Mouse (Mus musculus) embryonic facial prominence, embryonic 12.5 days (tissue): ENCODE data around the gene Cfap57. TPM values are rescaled to one million over a fixed set of nuclear protein-coding genes. Genes with fewer than 3 reads are reported as not detected.
A peak's percentile ranks its signal among the peaks of the same experiment; 100 is the strongest.

Experiments
- ATAC-seq: fragments of 200-750 bp; cut with Nextera tagmentation; 2 replicates; pipeline ENCODE4 v1.8.0; 2017; ENCODE audit not compliant: insufficient number of reproducible peaks, insufficient read depth, low FRiP score, low TSS enrichment
- H3K27ac ChIP-seq: fragments of 300-500 bp; sonication (generic); 2 replicates; pipeline ENCODE4 v1.5.1; 2016; ENCODE audit warnings: mild to moderate bottlenecking
- H3K27me3 ChIP-seq: fragments of 300-500 bp; sonication (generic); 2 replicates; pipeline ENCODE4 v1.6.1; 2016; ENCODE audit warnings: mild to moderate bottlenecking, moderate library complexity
- H3K36me3 ChIP-seq: fragments of 300-500 bp; sonication (generic); 2 replicates; pipeline ENCODE4 v1.6.1; 2016; ENCODE audit warnings: mild to moderate bottlenecking
- H3K4me1 ChIP-seq: fragments of 300-500 bp; sonication (generic); 2 replicates; pipeline ENCODE4 v1.6.1; 2016
- H3K4me2 ChIP-seq: fragments of 300-500 bp; sonication (generic); replicated peaks from 2 replicates; pipeline ENCODE4 v1.6.1; 2016; ENCODE audit warnings: mild to moderate bottlenecking, moderate library complexity
- H3K4me3 ChIP-seq: fragments of 300-500 bp; sonication (generic); 2 replicates; pipeline ENCODE4 v1.5.1; 2016; ENCODE audit warnings: mild to moderate bottlenecking
- H3K9ac ChIP-seq: fragments of 300-500 bp; sonication (generic); 2 replicates; pipeline ENCODE4 v1.6.1; 2016; ENCODE audit warnings: mild to moderate bottlenecking, moderate library complexity
- H3K9me3 ChIP-seq: fragments of 300-500 bp; sonication (generic); 2 replicates; pipeline ENCODE4 v1.6.1; 2016; ENCODE audit warnings: mild to moderate bottlenecking, moderate library complexity
- WGBS: fragments of 180-500 bp; shearing (Covaris S2); methylation state at CpG from one replicate; pipeline ENCODE4 v1.1.7; 2016; 5-methylcytosine and 5-hydroxymethylcytosine counted together
- polyA plus RNA-seq: library from polyadenylated mRNA; unstranded; fragments of >200 nt; fragmentation: Nextera tagmentation; extraction: Ambion mirVana; gene quantifications from 2 replicates; pipeline ENCODE4 v1.2.1, GENCODE M21; 2016

Gene Cfap57
- polyA plus RNA-seq, 1 experiment from 2014 or later = 0.46 TPM

- H3K27ac ChIP-seq = no peak overlapping the region
- no peak overlapping the region for H3K9ac ChIP-seq
- 8% methylated on average over 7 of the region's 7 CpGs for WGBS
- H3K4me1 ChIP-seq = peaks cover 2% of the 10 kb centered on the region; the same call in 1 of the 2 replicates
- H3K4me3 ChIP-seq = no peak overlapping the region
- no peak for ATAC-seq
- H3K36me3 ChIP-seq = no peaks in the 10 kb centered on the region
- no peaks in the 10 kb centered on the region for H3K27me3 ChIP-seq
- peak overlapping the region; percentile 11; the same call in 1 of the 2 replicates for H3K4me2 ChIP-seq
- H3K9me3 ChIP-seq = no peaks in the 10 kb centered on the region; the same call in 1 of the 2 replicates
Measured at GRCm38 (mm10) chr4:118589733-118590130, 30.8 kb downstream of the Cfap57 start.

GRCm38 (mm10) chr4:118589053-118589732 is 31.4 kb downstream of the Cfap57 start:
- ATAC-seq = no peak
- Histone ChIP-seq H3K4me2 (peak overlapping the region; percentile 11; the same call in 1 of the 2 replicates), H3K4me3 (no peak overlapping the region), H3K9ac (no peak overlapping the region), H3K27me3 (no peaks in the 10 kb centered on the region), H3K4me1 (peaks cover 2% of the 10 kb centered on the region; the same call in 1 of the 2 replicates), H3K9me3 (no peaks in the 10 kb centered on the region; the same call in 1 of the 2 replicates), H3K27ac (no peak overlapping the region), H3K36me3 (no peaks in the 10 kb centered on the region)
- WGBS = 67% methylated on average over 12 of the region's 12 CpGs

GRCm38 (mm10) chr4:118582629-118583028 is 37.9 kb downstream of the Cfap57 start:
- no peak for ATAC-seq
- H3K27me3 ChIP-seq = no peaks in the 10 kb centered on the region
- H3K4me3 ChIP-seq = no peak overlapping the region
- no peak overlapping the region for H3K4me2 ChIP-seq
- no peak overlapping the region for H3K9ac ChIP-seq
- H3K27ac ChIP-seq = no peak overlapping the region
- no peaks in the 10 kb centered on the region for H3K36me3 ChIP-seq
- WGBS = 90% methylated on average over 8 of the region's 8 CpGs
- H3K9me3 ChIP-seq = no peaks in the 10 kb centered on the region; the same call in 1 of the 2 replicates
- H3K4me1 ChIP-seq = no peaks in the 10 kb centered on the region

GRCm38 (mm10) chr4:118581508-118581907 is 39.1 kb downstream of the Cfap57 start:
- H3K9ac ChIP-seq = no peak overlapping the region
- H3K4me3 ChIP-seq = no peak overlapping the region
- no peak overlapping the region for H3K27ac ChIP-seq
- H3K36me3 ChIP-seq = no peaks in the 10 kb centered on the region
- H3K9me3 ChIP-seq = no peaks in the 10 kb centered on the region; the same call in 1 of the 2 replicates
- ATAC-seq = no peak
- H3K27me3 ChIP-seq = no peaks in the 10 kb centered on the region
- WGBS = 36% methylated on average over 11 of the region's 11 CpGs
- H3K4me2 ChIP-seq = no peak overlapping the region
- H3K4me1 ChIP-seq = no peaks in the 10 kb centered on the region

GRCm38 (mm10) chr4:118579313-118579712 is 41.3 kb downstream of the Cfap57 start:
- H3K4me1 ChIP-seq = no peaks in the 10 kb centered on the region
- H3K27ac ChIP-seq = no peak overlapping the region
- H3K27me3 ChIP-seq = no peaks in the 10 kb centered on the region
- no peaks in the 10 kb centered on the region for H3K9me3 ChIP-seq
- no peak overlapping the region for H3K9ac ChIP-seq
- 40% methylated on average over 13 of the region's 13 CpGs for whole genome bisulfite sequencing
- H3K4me3 ChIP-seq = no peak overlapping the region
- ATAC-seq = no peak
- H3K4me2 ChIP-seq = no peak overlapping the region
- H3K36me3 ChIP-seq = no peaks in the 10 kb centered on the region

GRCm38 (mm10) chr4:118576097-118576496 is 44.5 kb downstream of the Cfap57 start:
- Histone ChIP-seq H3K27me3 (no peaks in the 10 kb centered on the region), H3K27ac (no peak overlapping the region), H3K4me2 (no peak overlapping the region), H3K4me3 (no peak overlapping the region), H3K4me1 (no peaks in the 10 kb centered on the region), H3K9ac (no peak overlapping the region), H3K9me3 (no peaks in the 10 kb centered on the region), H3K36me3 (no peaks in the 10 kb centered on the region)
- 6% methylated on average over 6 of the region's 6 CpGs for WGBS
- ATAC-seq = no peak

- Histone ChIP-seq H3K9ac (no peak overlapping the region), H3K4me1 (no peaks in the 10 kb centered on the region), H3K36me3 (no peaks in the 10 kb centered on the region), H3K4me2 (no peak overlapping the region), H3K9me3 (no peaks in the 10 kb centered on the region), H3K27me3 (no peaks in the 10 kb centered on the region), H3K27ac (no peak overlapping the region), H3K4me3 (no peak overlapping the region)
- 82% methylated on average over 15 of the region's 15 CpGs for WGBS
- no peak for ATAC-seq
Measured at GRCm38 (mm10) chr4:118571441-118571840, 49.1 kb downstream of the Cfap57 start.

GRCm38 (mm10) chr4:118569320-118569719 is 51.3 kb downstream of the Cfap57 start:
- no peak for ATAC-seq
- no peak overlapping the region for H3K4me2 ChIP-seq
- 77% methylated on average over 23 of the region's 23 CpGs for WGBS

GRCm38 (mm10) chr4:118568709-118569108 is 51.9 kb downstream of the Cfap57 start:
- WGBS = 74% methylated on average over 10 of the region's 10 CpGs
- no peak overlapping the region for H3K4me2 ChIP-seq
- H3K4me1 ChIP-seq = no peaks in the 10 kb centered on the region
- no peak overlapping the region for H3K4me3 ChIP-seq
- no peak overlapping the region for H3K9ac ChIP-seq
- no peak for ATAC-seq
- no peaks in the 10 kb centered on the region for H3K9me3 ChIP-seq
- no peaks in the 10 kb centered on the region for H3K27me3 ChIP-seq
- H3K36me3 ChIP-seq = no peaks in the 10 kb centered on the region
- H3K27ac ChIP-seq = no peak overlapping the region

More at GRCm38 (mm10) chr4:118569320-118569719, 51.3 kb downstream of the Cfap57 start:
- Histone ChIP-seq H3K9me3 (no peaks in the 10 kb centered on the region), H3K4me1 (no peaks in the 10 kb centered on the region), H3K36me3 (no peaks in the 10 kb centered on the region), H3K27me3 (no peaks in the 10 kb centered on the region), H3K9ac (no peak overlapping the region), H3K4me3 (no peak overlapping the region), H3K27ac (no peak overlapping the region)

GRCm38 (mm10) chr4:118566161-118566676 is 54.4 kb downstream of the Cfap57 start:
- no peaks in the 10 kb centered on the region for H3K27me3 ChIP-seq
- no peaks in the 10 kb centered on the region for H3K4me1 ChIP-seq
- H3K36me3 ChIP-seq = no peaks in the 10 kb centered on the region
- ATAC-seq = no peak
- H3K27ac ChIP-seq = no peak overlapping the region
- no peak overlapping the region for H3K4me2 ChIP-seq
- no peak overlapping the region for H3K4me3 ChIP-seq
- no peaks in the 10 kb centered on the region for H3K9me3 ChIP-seq
- H3K9ac ChIP-seq = no peak overlapping the region
- 30% methylated on average over 7 of the region's 7 CpGs for WGBS

GRCm38 (mm10) chr4:118564926-118565279 is 55.7 kb downstream of the Cfap57 start:
- no peaks in the 10 kb centered on the region for H3K36me3 ChIP-seq
- ATAC-seq = no peak
- no peak overlapping the region for H3K9ac ChIP-seq
- H3K9me3 ChIP-seq = no peaks in the 10 kb centered on the region
- WGBS = 61% methylated on average over 3 of the region's 3 CpGs
- H3K4me1 ChIP-seq = no peaks in the 10 kb centered on the region
- H3K27me3 ChIP-seq = no peaks in the 10 kb centered on the region
- H3K4me3 ChIP-seq = no peak overlapping the region
- H3K27ac ChIP-seq = no peak overlapping the region
- H3K4me2 ChIP-seq = no peak overlapping the region
